Mouse (Mus musculus) large intestine, adult 2 months (tissue): Measurements from ENCODE around the gene Unc119b. TPM values are rescaled to one million over a fixed set of nuclear protein-coding genes. Genes with fewer than 3 reads are reported as not detected.
"Not testable (repeated sequence)": the region's sequence is repeated elsewhere in the genome, so short reads cannot be mapped to it uniquely, and the experiment has no call there.

Source experiments
- DNase-seq: peaks from one replicate; pipeline ENCODE4 v3.0.0-alpha.2; 2012; ENCODE audit warnings: low read depth, low spot score
- WGBS: fragments of 180-500 bp; shearing (Covaris S2); methylation state at CpG from one replicate; pipeline ENCODE4 v1.1.7; 2018; 5-methylcytosine and 5-hydroxymethylcytosine counted together
- polyA plus RNA-seq: library from polyadenylated mRNA; depleted of rRNA; stranded (reverse); fragments of >200 nt; gene quantifications from 2 replicates; pipeline ENCODE4 v1.2.3, GENCODE M21; 2012

Gene Unc119b
- polyA plus RNA-seq, 1 experiment = 33.6 TPM

DNA sequence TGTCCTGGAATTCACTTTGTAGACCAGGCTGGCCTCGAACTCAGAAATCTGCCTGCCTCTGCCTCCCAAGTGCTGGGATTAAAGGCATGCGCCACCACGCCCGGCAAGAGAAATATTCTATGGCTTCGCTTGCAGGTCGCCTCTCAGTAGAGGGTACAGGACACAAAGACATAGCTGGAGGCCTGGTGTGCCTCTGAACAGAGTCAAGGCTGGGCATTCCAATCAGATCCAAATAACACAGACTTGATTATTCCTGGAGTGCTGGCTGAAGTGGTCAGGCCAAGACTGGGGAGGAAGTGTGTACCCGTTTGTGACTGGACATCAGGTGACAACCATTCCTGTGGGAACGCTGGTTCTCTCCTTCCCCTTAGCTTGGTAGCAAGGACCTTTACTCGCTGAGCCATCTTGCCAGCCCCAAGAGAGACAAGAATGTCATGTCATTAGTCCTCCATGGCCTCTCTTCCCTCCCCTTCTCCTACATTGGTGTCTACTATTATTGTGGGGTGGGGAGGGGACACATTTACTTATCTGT, 7.5 kb upstream of the Unc119b start:
- DNase-seq = no peak
- WGBS = 91% methylated on average over 9 of the region's 9 CpGs

DNA sequence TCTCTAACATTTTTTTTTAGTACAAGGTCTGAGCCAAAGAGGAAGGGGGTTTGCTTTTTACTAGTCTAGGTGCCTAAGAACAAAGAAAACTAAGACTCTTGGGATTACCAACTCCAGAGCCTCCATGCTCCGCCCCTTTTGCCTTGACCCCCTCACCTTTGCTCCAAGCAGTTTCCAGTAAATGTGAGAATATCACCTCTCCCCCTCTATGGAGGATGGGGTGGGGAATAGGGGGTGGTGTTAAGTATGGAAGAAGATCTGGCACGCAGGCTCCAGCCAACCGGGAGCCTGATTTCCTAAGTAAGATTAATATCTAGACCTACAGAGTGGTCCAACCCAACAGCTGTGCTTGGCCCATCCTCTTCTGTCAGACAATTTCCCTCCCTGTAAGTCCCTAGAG, 6.0 kb upstream of the Unc119b start:
- 63% methylated on average over 3 of the region's 3 CpGs for WGBS
- DNase-seq = no peak

DNA sequence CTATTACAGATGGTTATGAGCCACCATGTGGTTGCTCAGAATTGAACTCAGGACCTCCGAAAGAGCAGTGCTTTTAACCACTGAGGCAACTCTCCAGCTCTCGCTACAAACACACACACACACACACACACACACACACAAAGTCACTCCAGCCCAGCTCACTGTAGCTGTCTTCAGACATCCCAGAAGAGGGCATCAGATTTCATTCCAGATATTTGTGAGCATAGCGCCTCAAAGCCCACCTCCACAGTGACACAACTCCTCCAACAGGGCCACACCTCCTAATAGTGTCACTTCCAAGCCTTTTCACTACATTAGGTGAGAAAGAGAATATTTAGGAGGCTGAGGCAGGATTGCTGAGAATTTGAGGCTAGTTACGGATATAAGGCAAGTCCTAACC, 4.3 kb upstream of the Unc119b start:
- WGBS = 69% methylated on average over 4 of the region's 4 CpGs
- DNase-seq = no peak

DNA sequence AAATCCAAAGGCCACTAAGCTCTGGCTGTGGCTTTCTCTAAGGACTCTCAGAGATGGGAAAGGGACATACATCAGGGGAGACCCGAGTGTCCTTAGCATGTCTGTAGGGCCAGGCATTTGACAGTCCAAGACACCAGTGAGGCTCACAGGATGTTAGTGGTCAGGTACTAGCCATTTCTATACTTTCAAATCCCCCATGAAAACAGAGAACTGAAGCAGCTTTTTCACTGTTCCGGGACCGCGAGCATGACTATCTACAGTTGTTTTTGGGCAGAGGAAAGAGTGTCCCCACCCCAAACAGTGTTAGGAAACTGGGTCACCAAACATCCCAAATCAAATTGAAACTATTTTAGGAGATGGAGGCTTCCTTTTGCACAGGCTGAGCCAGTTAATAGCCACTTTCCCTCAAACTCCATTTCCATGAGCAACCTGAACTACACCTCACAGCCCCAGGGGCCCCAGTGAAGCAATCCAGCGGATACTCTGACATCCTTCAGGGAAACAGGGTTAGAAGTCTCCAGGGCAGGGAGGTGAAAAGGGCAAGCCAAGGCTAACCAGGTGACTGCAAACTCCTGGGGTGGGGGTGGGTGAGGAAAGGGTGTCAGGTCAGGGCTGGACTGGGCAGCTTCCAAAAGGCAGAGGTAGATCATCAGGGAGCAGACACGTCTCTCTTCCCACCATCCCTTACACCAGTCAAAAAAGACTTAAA, 1.3 kb downstream of the Unc119b start:
- WGBS = 42% methylated on average over 6 of the region's 6 CpGs
- DNase-seq = no peak

DNA sequence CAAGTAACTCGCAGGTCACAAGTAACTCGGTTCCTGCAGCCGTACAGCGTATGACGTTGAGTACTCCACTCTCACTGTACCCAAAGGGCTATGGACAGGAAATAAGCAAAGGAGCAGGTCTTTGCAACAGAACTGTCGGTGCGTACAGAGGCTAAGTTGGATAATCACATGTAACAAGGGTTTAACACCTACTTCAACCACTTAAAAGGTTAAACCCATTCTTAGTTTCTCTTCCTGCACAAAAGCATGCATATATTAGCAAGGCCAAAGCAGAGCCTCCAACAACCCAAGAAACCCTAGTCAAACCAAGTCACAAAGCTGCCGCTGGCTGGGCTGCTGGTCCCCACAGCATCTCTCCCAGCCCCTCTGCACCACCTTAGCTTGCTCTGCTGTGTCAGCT, 2.3 kb downstream of the Unc119b start:
- WGBS = 90% methylated on average over 8 of the region's 8 CpGs
- no peak for DNase-seq

DNA sequence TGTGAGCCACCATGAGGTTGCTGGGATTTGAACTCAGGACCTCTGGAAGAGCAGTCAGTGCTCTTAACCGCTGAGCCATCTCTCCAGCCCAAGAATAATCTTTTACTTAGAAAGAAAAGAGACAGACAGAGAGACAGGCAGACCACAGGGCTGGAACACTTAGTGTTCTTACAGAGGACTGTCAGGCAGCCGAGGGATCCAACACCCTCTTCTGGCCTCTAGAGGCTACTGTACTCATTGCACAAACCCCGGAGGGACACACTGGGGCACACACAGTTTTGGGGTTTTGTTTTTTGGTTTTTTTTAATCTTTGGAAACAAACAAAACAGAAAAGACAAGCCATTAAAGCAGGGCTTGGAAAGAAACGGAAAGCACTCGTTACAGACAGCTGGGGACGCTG, 5.4 kb downstream of the Unc119b start:
- WGBS = 85% methylated on average over 6 of the region's 6 CpGs
- no peak for DNase-seq

DNA sequence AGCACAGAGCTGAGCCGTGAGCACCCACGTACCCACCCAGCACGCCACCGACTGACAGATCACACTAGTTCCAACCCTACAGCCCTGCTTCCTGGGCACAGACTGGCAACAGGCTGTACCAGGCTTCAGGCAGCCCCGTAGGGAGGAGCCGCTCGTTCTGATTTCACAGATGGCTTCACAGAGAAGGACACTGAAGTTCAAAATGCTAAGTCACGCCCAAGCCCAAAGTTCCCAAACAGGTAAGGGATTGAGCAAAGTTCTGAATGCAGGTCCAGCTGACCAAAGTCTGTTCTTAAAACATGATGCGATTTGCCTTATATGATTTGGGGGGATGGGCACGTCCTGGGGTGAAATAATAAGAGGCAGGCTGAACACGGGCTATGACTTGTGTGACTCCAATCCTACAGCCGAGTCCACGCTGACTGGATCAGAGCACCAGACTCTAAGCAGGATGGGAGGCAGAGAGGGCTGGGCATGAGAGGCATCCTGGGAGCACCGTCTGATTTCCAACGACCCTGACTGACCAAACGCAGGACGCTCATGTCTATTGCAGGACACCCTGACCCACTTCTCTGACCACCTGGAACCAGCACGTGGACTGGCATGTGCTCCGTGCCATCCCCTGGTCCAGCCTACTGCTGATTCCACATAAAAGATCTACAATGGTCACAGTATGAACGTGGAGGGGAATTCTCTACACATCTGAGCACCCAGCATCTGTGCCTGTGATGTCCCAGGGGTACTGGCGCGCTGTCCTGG, 7.2 kb downstream of the Unc119b start:
- no peak for DNase-seq
- WGBS = 91% methylated on average over 22 of the region's 22 CpGs

DNA sequence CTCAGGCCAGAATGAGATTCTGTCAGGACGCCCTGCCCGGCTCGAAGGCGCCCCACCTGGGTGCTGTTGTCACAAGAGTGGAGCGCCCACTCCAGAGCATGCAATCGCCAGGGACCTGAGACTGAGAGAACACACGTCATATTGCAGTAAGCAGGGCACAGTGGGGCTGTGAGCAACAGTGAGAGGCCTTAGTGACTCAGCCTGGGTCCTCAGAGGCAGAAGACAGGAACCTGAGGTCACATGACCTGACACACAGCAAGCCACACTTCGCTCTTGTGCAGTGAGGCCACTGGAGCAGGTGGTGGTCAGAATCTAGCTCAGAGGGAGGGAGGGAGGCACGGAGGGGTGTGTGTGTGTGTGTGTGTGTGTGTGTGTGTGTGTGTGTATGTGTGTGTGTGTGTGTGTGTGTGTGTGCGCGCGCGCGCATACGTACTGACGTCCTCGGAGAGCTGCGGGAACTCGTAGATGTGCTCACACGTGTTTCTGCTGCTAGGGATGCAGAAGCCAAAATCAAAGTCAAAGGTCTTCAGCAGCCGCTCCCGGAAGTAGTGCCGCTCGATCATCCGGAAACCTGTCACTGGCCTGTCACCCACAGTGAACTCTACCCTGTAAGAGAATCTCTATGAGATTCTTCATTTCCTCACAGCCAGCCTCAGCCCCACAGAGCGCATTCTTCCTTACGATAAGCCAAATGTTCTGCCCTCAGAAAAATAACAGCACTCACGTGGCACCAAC, 8.0 kb downstream of the Unc119b start:
- WGBS = 93% methylated on average over 28 of the region's 28 CpGs
- no peak for DNase-seq

DNA sequence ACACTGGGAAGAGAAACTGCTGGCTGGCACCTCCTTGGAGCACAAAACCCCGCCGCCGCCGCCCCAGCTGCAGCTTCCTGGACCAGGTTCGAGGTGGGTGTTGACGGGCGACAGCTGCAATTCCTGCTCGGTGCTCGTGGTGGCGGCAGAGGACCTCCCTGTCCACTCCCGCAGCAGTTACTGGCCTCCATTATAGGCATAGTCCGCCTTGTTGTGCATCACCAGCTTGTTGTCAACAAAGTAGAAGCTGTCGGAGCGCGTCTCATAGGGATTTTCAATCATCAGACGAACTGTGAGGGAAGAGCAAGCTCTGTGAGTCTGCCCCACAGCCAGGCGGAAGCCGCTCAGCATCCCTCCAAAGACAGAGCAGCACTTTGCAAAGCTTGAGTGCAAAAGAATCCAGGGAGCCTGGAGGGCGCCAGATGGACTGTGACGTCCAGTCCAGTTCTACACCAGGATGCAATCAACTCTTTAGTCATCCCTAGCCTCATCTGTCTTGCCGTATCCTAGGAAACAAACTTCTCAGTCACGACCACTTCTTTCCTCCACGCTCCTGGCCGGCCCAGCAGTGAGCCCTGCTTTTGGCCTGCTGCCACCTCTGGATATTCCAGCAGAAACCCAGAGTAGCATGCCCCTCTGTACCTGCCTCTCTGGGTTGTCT, 9.4 kb downstream of the Unc119b start:
- no peak for DNase-seq
- 25% methylated on average over 24 of the region's 24 CpGs for WGBS

DNA sequence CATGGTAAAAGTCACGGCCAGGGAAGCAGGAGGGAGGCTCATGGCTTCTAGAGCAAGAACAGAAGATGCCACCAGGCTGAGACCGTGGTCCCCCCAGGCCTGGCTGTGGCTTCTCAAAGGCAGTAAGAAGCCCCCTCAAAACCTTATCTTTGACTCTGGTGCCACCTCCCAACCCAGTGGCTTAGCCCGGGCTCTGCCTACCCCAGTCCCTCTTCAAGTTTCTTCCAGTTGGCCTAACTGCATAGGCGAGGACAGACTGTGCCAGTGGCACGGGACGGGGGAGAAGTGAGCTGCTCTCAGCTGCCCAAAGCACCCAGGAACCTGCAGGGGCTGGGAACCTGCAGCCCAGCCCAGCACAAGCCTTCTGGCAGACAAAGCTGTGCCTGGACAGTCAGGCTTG, 10.1 kb downstream of the Unc119b start:
- WGBS = 92% methylated on average over 6 of the region's 6 CpGs
- DNase-seq = no peak

DNA sequence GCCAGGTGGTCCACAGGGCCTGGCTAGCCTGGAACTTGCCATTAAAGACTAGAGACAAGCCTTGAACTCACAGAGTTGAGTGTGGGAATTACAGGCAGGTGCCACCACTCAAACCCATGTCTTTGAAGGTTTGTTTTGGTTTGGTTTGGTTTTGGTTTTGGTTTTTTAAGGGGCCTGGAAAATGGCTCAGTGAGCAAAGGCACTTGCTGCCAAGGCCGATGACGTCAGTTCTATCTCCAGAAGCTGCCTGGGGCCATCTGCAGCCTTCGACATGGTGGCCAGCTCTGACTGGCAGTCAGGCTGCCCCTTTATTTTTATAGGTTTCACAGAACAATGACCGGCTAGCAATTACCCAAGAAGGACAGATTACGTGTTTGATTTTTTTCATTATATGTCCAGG, 13.8 kb downstream of the Unc119b start:
- 79% methylated on average over 5 of the region's 5 CpGs for WGBS
- DNase-seq = no peak

DNA sequence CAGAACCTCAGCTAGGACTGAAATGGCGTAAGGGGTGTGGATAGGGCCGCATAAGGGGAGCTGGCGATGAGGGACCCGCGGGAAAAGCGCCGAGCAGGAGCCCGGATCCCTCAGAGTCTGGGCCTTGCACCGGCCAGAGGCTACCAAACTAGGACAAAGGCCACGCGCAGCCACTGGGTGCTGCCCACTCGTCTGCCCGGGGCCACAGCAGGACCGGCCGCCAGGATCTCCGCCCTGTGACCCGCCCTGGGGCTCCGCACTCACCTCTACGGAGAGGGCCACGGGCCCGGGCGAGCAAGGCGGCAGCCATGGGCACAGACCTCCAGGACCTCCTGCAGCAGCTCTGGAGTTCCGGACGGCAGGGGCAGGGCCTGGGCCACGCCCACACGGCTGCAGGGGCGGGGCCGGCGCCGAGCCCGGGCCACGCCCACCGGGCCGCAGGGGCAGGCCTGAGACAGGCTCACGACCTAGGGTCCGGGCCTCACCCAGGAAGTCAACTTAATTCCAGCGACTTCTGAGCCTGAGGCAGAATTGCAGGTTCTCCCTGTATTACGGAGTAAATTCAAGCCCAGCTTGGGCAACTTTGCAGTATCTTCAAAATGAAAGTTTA, 15.7 kb downstream of the Unc119b start, which contains the start of gene Acads:
Gene Acads (minus strand): TSS at position 386 of the 610 bp plus-strand sequence.
- WGBS = under 1% methylated on average over 39 of the region's 39 CpGs

DNA sequence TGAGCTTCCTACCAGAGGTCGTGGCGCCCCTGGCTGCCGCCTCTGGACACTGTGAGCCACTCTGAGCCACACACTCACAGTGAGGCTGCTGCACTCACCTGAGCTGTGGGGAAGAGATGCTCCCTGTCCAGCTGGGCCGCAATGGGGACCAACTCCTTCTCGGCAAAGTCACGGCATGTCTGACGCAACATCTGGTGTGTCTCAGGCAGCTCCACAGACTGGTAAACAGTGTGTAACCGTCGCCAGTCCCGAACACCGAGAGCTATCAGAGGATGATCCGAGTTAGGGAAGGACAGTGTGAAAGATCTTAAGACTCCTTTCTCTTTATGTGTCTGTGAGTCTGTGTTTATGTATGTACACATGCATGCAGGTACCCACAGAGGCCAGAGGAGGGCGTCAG, 17.3 kb downstream of the Unc119b start:
- WGBS = 76% methylated on average over 13 of the region's 13 CpGs
- DNase-seq = no peak

More for the DNA sequence above, 15.7 kb downstream of the Unc119b start, which contains the start of gene Acads:
- DNase-seq = peak; percentile 56

DNA sequence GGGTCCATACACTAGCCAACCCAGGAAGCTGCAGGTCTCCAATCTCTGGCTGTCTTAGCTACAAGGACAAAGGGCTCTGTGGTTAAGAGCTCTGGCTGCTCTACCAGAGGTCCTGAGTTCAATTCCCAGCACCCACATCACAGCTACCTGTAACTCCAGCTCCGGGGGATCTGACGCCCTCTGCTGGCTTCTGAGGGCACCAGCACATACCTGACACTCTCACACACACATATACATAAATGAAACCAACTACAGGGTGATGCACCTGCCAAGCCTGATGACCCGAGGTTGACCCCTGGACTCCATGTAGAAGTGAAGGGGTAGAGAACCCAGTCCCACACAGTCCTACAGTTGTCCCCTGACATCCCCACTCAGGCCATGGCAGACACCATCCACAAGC, 18.3 kb downstream of the Unc119b start:
- DNase-seq = no peak
- 90% methylated on average over 3 of the region's 3 CpGs for WGBS

DNA sequence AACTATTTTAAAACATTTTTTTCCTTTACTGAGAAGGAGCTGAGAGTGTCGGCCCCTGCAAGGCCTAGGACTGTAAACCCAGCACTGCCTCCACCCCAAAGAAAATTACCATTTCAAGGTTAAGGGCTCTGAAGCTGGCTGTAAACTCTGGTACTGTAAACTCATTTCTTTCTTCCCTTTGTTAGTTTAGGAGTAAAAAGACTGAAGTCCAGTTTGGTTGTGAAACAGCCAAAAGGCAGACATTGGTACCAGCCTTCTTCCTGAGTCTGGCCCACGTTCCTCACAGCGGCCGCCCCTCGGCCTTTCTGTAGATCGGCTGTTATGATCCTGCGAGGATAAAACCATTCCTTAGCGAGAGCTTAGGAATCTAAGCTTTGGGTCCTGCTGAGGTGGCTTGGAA, 20.3 kb downstream of the Unc119b start:
- peak; percentile 68 for DNase-seq
- WGBS = 55% methylated on average over 8 of the region's 8 CpGs

DNA sequence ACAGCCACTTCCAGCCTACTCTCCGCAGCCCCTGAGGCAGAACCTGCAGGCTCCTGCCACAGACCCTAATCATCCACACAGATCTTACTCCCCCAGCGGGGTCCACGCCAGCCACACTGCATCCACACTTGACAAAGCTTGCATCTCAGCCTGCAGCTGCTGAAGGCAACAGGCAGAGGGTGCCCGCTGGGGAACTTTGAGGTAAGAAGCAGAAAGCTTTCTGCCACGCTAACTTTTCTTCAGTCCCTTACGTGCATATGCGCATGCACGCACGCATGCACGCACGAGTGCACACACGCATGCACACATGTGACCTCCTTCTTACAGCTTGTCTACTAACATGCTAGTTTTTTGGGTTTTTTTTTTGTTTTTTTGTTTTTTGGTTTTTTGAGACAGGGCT, 21.5 kb downstream of the Unc119b start:
- 97% methylated on average over 12 of the region's 12 CpGs for WGBS
- no peak for DNase-seq

DNA sequence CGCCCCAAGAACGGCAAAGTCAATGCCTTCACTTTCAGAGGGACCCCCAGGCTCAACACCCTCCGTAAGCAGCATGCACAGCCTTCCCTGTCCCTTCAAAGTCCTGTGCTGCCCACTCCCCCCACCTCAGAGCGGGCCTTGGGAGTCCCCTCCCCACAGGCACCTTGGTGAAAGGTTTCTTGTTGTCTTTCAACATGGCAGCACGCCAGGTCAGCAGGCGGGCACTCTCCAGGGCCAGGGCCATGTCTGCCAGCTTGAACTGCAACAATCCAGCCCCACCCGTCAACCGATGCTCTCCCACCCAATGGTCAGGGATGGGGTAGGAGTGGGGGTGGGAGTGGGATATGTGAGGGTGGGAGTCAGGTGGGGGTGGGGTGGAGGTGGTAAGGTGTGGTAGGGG, 23.6 kb downstream of the Unc119b start:
- WGBS = 71% methylated on average over 8 of the region's 8 CpGs
- DNase-seq = no peak

DNA sequence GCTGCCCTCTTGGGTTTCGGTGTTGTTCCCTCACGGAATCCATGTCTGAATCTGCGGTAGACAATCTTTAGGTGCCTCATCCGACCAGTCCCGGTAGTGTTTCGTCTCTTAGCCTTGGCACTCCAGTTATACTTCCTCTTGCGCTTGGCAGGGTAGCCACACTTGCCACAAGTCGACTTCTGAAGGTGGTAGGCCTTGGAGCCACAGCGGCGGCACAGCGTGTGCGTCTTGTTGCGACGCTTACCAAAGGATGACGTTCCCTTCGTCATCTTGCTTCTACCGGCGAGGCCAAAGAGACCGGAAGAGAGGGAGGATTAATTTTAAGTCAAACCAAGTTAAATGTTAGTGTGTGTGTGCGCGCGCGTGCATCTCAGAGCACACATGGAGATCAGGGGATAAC, 31.5 kb downstream of the Unc119b start:
- WGBS = 95% methylated on average over 23 of the region's 23 CpGs
- DNase-seq = not testable (repeated sequence)

DNA sequence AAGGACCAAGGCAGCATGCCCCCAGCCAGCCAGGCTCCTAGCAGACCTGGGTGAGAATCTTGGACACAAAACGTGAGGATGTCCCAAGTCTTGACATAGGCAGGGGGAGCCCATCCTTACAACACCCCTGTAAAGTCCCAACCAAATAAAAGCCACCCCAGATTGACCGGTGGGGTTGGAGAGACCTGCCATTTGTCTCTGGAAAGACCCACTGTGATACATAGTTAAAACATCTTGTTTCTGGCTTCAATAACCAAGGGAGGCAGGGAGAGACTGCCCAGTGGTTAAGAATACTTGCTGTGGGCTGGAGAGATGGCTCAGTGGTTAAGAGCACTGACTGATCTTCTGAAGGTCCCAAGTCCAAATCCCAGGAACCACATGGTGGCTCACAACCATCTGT, 32.5 kb downstream of the Unc119b start:
- DNase-seq = no peak
- 80% methylated on average over 2 of the region's 2 CpGs for WGBS
